Mouse (Mus musculus): ENCODE measurements around the gene Lyar.

GRCm38 (mm10) chr5:38255195-38255594 is 34.9 kb downstream of the Lyar start:
- TF ChIP-seq CTCF (IDR thresholded peaks at IDR 0.05; ENCODE audit: low read depth, low read length) (no peak), POLR2A (IDR thresholded peaks at IDR 0.05; ENCODE audit: borderline replicate concordance, low read depth, low read length) (no peak)

Data from bone marrow macrophage, adult 2 months (primary cell).